Mouse (Mus musculus): Measurements from ENCODE around the gene Ttyh3.

Ttyh3 gene

GRCm38 (mm10) chr5:140582995-140583731 is 65.7 kb downstream of the Ttyh3 start:
- DNase-seq (ENCODE audit: extremely low spot score, low read depth, low spot score), result no peak

- no peak for DNase-seq (ENCODE audit: extremely low spot score, low read depth, low spot score)
Measured at GRCm38 (mm10) chr5:140581569-140581968, 67.3 kb downstream of the Ttyh3 start.

GRCm38 (mm10) chr5:140579771-140580170 is 69.1 kb downstream of the Ttyh3 start:
- no peak for DNase-seq (ENCODE audit: extremely low spot score, low read depth, low spot score)

- DNase-seq (ENCODE audit: extremely low spot score, low read depth, low spot score), result no peak
Measured at GRCm38 (mm10) chr5:140579221-140579620, 69.6 kb downstream of the Ttyh3 start.

- DNase-seq (ENCODE audit: extremely low spot score, low read depth, low spot score), result no peak
Measured at GRCm38 (mm10) chr5:140575381-140575866, 73.4 kb downstream of the Ttyh3 start.

GRCm38 (mm10) chr5:140572611-140573010 is 76.2 kb downstream of the Ttyh3 start:
- no peak for DNase-seq (ENCODE audit: extremely low spot score, low read depth, low spot score)

- DNase-seq (ENCODE audit: extremely low spot score, low read depth, low spot score), result no peak
Measured at GRCm38 (mm10) chr5:140571673-140572072, 77.2 kb downstream of the Ttyh3 start.

- DNase-seq (ENCODE audit: extremely low spot score, low read depth, low spot score), result no peak
Measured at GRCm38 (mm10) chr5:140571201-140571600, 77.6 kb downstream of the Ttyh3 start.

All from hindlimb bud, embryonic 11.5 days (tissue).